Mouse (Mus musculus): ENCODE results near the gene Macrod2.

Macrod2 gene

GRCm38 (mm10) chr2:141514976-141515375 lies 1119.9 kb downstream of the Macrod2 start:
- no peak for DNase-seq

DNA sequence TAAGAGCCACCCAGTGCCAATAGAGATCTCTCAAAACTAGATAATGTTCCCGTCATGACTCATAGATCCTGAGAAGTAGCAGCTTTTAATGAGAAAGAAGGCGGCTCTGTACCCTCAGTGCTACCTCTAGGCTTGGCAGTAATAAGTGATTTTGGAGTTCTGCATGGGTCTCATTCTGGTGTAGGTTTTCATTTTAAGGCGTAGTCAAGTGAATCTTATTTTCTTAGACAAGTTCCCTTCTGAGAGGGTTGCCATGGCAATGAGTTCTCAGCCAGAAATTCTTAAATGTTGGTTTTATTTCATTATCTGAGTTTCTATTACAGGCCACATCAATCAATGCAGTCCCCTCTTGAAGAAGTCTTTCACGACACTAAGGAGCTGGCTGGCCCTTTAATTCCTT lies 1127.0 kb downstream of the Macrod2 start:
- no peak for DNase-seq

DNA sequence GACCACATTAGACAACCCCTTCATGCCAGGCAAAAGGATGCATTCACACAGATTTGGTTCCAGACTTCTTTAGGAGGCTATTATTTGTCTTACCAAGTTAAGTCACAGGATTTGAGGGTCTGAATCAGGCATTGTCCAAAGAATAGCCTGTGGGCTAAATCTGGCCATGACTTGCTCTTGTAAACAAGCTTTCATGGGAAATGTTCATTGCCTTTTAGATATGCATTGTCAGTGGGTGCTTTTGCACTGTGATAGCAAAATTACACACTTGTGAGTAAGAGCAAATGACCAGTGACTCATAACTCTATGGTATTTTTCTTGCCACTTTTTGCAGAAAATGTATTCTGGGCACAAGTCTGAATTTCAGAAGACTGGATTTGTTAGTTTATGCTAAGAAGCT lies 1150.8 kb downstream of the Macrod2 start:
- DNase-seq, result no peak

DNA sequence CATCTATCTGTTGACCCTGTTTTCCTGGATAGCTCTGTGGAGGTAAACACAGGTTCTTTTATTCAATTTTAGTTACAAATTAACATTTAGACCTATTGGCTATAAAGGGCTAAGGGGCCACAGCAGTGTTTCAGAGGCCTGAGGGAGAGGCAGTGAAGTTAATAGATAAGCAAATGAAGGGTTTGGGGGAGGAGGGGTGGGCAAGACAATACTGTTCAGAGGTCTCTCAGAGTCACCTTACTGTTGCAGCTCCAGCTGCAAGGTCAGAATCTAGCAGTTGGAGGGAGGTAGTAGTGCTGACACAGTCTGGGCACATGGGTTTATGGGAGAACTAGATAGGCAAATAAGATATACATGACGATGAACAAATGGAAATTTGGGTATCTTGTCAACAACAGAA lies 1156.6 kb downstream of the Macrod2 start:
- DNase-seq, result no peak

- DNase-seq, result no peak
Observed at GRCm38 (mm10) chr2:141556747-141557146, 1161.6 kb downstream of the Macrod2 start.

GRCm38 (mm10) chr2:141558242-141558827 lies 1163.2 kb downstream of the Macrod2 start:
- no peak for DNase-seq

DNA sequence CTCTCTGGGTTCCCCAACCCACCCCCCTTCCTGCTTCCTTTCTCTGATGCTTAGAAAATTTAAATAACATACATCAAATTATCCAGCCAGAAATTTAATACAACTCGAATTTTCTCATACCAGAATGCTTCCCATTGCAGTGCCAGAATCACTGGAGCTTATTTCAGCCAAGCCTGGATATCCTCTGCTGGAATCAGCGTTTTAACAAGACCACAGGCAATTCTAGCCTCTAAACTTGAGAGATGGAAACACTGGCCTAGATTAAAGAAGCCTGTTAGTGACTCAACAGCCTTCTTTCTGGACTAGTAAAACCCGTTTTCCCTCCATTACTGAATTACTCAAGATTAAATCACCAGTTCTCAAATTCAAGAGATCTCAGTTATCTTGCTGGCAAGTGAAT lies 1170.9 kb downstream of the Macrod2 start:
- DNase-seq, result no peak

- no peak for DNase-seq
Observed at GRCm38 (mm10) chr2:141571360-141571759, 1176.3 kb downstream of the Macrod2 start.

DNA sequence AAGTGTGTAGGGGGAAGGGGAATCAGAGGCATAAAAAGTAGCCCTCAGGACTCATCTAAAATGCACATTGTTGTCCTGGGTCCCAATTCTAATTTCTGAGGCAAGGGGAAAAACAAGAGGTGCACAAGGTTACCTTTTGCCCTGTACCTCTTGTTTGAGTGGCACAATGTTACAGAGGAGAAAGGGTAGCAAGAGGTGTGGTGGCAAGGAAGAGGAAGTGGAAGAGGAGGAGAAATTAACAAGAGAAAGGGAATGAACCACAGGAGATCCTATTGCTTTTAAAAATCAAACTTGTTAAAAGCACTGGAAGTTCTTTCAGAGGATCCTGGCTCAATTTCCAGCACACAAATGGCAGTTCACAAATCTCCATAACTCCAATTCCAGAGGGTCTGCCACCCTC lies 1183.1 kb downstream of the Macrod2 start:
- no peak for DNase-seq

- no peak for DNase-seq
Observed at GRCm38 (mm10) chr2:141582431-141582830, 1187.3 kb downstream of the Macrod2 start.

- DNase-seq, result peak; percentile 6 to 17
Observed at GRCm38 (mm10) chr2:141582933-141583332, 1187.8 kb downstream of the Macrod2 start.

GRCm38 (mm10) chr2:141587290-141587689 lies 1192.2 kb downstream of the Macrod2 start:
- no peak for DNase-seq

GRCm38 (mm10) chr2:141591326-141591725 lies 1196.2 kb downstream of the Macrod2 start:
- no peak for DNase-seq

GRCm38 (mm10) chr2:141594811-141595210 lies 1199.7 kb downstream of the Macrod2 start:
- no peak for DNase-seq

DNA sequence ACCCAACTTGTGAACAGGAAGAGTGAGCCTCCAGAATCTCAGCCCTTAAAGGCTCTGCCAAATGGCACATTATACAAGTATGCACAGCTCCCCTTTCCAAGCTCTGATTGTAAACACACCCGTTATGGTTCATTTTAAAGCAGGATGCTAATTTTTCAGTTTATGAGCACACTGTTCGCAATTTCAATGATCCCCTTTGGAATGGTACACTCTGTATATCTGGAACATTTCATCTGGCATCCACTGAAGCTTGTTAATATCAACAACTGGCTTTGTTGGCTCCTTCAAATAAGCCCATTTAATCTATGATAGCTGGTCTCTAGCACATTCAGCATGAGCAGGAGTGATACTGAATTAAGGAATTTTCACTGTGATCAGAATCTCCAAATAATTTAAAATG lies 1222.6 kb downstream of the Macrod2 start:
- peak in 1 of 2 experiments; percentile 16 for DNase-seq

GRCm38 (mm10) chr2:141618257-141618656 lies 1223.1 kb downstream of the Macrod2 start:
- peak; percentile 89 to 90 for DNase-seq

- DNase-seq, result no peak
Observed at GRCm38 (mm10) chr2:141664051-141664450, 1268.9 kb downstream of the Macrod2 start.

- DNase-seq, result no peak
Observed at GRCm38 (mm10) chr2:141672814-141673213, 1277.7 kb downstream of the Macrod2 start.

DNA sequence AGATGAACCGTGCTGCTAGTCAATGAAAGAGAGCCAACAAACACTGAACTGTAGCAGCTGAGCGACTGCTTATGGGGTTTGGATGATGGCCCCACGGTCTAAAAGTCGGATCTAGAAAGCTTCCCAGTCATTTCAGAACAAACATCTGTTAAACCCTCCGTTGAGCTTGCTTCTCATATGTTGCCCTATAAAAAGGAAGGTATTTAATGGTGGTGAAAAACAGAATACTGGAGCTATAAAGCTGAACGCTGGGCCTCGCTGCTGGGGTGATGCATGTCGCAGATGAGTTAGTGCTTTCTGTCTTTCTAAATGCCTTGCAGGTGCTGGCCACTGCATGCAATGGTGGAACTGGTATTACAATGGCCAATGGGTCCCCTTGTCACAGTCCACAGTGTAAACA lies 1278.3 kb downstream of the Macrod2 start:
- DNase-seq, result no peak

DNA sequence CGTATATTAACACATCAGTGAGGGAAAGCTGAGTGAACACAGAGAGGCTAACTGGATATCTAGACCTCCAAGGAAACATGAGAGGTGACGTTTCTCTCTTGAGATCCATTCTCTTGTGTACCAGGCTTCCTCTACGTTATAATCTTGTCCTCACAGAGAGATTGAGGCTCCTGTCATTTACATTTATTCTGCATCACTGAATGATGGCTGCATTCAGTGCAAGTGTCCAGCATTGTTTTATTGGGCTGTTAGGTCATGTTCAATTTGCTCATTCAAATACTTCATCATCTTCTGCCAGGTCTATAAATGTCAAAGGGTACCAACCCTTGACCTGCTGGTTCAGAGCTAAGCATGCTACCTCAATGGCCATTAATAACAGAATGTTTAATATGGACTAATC lies 1302.4 kb downstream of the Macrod2 start:
- DNase-seq, result no peak

DNA sequence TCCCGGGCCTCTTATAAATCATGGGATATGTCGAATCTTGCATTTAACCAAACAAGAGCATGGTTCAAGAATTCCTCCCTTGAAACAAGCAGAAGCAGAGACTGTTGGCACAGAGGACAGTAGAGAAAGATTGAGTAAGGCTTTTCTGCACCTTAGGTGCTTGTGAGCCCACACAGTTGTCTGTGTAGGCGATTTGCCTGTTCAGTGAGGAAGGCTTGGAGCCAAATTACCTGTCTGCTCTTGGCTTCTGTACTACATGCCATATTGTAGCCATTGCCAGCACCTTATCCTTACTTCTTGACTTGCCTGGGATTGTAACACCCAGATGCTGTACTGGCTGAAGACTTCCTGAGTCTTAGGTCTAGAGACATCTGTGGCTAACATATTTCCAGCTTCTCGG lies 1303.2 kb downstream of the Macrod2 start:
- peak in 1 of 2 experiments; percentile 12 for DNase-seq

DNA sequence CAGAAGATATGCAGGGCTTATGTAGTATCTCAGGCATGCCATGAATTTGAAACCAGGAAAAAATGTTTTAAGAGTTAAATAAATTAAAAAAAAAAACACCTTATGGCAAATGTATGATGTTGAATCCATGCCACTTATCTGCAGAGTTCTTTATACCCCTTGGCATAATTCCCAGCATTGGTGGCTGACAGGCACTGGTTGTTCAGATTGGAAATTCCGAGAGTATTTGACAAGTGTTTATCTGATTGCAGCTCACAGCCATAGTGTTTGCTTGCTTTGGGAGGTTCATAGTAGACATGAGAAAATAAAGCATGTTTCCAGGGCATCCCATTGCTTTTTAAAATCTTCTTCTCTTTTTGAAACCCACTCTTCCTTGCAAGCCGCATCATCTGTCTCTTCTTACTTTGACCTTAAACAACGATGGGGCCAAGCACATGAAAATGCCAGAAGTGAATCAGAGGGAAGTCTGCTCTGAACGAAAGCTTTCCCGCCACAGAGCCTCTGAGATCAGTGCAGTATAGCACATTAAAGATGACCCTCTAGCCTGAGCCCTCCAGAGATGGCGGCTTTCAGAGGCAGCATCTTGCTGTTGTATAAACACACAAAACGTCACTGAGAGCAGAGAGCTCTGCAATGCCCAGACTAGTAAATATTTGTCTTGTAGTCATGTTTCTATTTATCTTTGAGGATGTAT lies 1305.8 kb downstream of the Macrod2 start:
- DNase-seq, result no peak

- no peak for DNase-seq
Observed at GRCm38 (mm10) chr2:141711785-141712184, 1316.7 kb downstream of the Macrod2 start.

DNA sequence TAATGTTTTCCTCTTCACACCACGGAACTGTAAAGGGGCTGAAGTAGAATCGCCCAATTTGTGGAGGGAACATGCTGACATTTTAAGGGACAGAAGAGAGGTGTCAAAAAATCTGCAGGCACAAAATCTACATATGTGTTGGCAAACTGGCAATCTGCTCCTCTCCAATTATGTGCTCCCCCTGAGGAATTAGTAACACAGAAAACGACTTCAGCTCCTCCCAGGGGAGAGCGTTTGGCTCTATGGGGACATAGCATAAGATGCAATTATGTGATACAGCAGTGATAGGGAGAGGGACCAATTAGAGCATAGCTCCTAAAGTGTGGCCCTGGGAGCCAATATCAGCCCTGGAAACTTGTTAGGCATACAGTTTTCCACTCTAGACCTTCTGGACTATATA lies 1317.2 kb downstream of the Macrod2 start:
- no peak for DNase-seq

- DNase-seq, result no peak
Observed at GRCm38 (mm10) chr2:141715061-141715460, 1320.0 kb downstream of the Macrod2 start.
